8 mouse cellular contexts compared by ENCODE assay signal in genomic region chr7:73541079-73541390, GRCm38 (mm10). TPM values are rescaled to one million over a fixed set of nuclear protein-coding genes. Genes with fewer than 3 reads are reported as not detected.
DNase-seq lines count a peak whose midpoint lies in the region; ATAC-seq and TF ChIP-seq lines count a peak whose summit lies in the region.

No protein-coding gene starts in this region.

- H3K27me3 ChIP-seq in testis, adult 2 months (ENCODE audit: control insufficient read depth, insufficient read depth, low read length), result no peaks in the 10 kb centered on the region
- no peaks in the 10 kb centered on the region for H3K27me3 ChIP-seq in liver, embryonic 11.5 days (replicated peaks; ENCODE audit: control insufficient read depth, insufficient read depth, low read length)
- H3K27me3 ChIP-seq in stomach, postnatal 0 days (ENCODE audit: control insufficient read depth, insufficient read depth, low read length), result no peaks in the 10 kb centered on the region

- peak overlapping the region; percentile 99 for H3K27ac ChIP-seq in gastrocnemius, adult 2 months
- H3K27ac ChIP-seq in testis, adult 2 months (ENCODE audit: control insufficient read depth, insufficient read depth, low read depth, low read length), result peak overlapping the region; percentile 97
- peak overlapping the region; percentile 100 for H3K27ac ChIP-seq in liver, embryonic 11.5 days (ENCODE audit: low read depth, low read length)
- H3K27ac ChIP-seq in stomach, postnatal 0 days (replicated peaks), result peak overlapping the region; percentile 99

- no peak for TF ChIP-seq POLR2A in testis, adult 2 months (IDR thresholded peaks at IDR 0.05; ENCODE audit: control insufficient read depth, low read depth, low read length)

- ATAC-seq in liver, embryonic 11.5 days (replicated peaks; ENCODE audit: low FRiP score), result no peak
- no peak for ATAC-seq in stomach, postnatal 0 days (ENCODE audit: low FRiP score, low TSS enrichment)

- H3K9ac ChIP-seq in liver, embryonic 11.5 days (ENCODE audit: low read depth, low read length), result peak overlapping the region; percentile 100
- H3K9ac ChIP-seq in stomach, postnatal 0 days (ENCODE audit: low read length), result peak overlapping the region; percentile 90

- peak overlapping the region; percentile 64 for H3K4me2 ChIP-seq in liver, embryonic 11.5 days
- peak overlapping the region; percentile 45 for H3K4me2 ChIP-seq in stomach, postnatal 0 days (replicated peaks; ENCODE audit: low read depth)

- intact Hi-C loops in gastrocnemius, adult 2 months (cut with DNase I), result loop anchor here (1.0 kb wide), 1 partner anchor 16 kb away; no protein-coding TSS in a partner anchor

- H3K36me3 ChIP-seq in testis, adult 2 months (ENCODE audit: control insufficient read depth, insufficient read depth, low read length), result no peaks in the 10 kb centered on the region
- peaks cover 3% of the 10 kb centered on the region; the same call in 1 of the 2 replicates for H3K36me3 ChIP-seq in liver, embryonic 11.5 days (ENCODE audit: control insufficient read depth, insufficient read depth, low read length)
- no peaks in the 10 kb centered on the region for H3K36me3 ChIP-seq in stomach, postnatal 0 days (ENCODE audit: control insufficient read depth, insufficient read depth, low read length)

- no peak for DNase-seq in gastrocnemius, adult 2 months
- DNase-seq in gastrocnemius, postnatal 10 days, result no peak
- no peak for DNase-seq in testis, postnatal 10 days (ENCODE audit: low spot score)
- no peak for DNase-seq in liver, embryonic 11.5 days (ENCODE audit: low spot score)
- no peak for DNase-seq in stomach, postnatal 0 days (ENCODE audit: low spot score)
- no peak for DNase-seq in gastrocnemius, postnatal 4 days (ENCODE audit: low spot score in 2 of 2)
- DNase-seq in embryo, embryonic 11 days, result no peak

- no peak for TF ChIP-seq EP300 in stomach, postnatal 0 days (optimal IDR thresholded peaks at IDR 0.05)

- peaks cover 4% of the 10 kb centered on the region; the same call in 1 of the 2 replicates for H3K4me1 ChIP-seq in testis, adult 2 months (ENCODE audit: control insufficient read depth, insufficient read depth, low read length)
- peaks cover 7% of the 10 kb centered on the region for H3K4me1 ChIP-seq in liver, embryonic 11.5 days (replicated peaks; ENCODE audit: control insufficient read depth, insufficient read depth, low read length)
- H3K4me1 ChIP-seq in stomach, postnatal 0 days (replicated peaks; ENCODE audit: control insufficient read depth, insufficient read depth), result no peaks in the 10 kb centered on the region

- peak overlapping the region; percentile 75 for H3K4me3 ChIP-seq in gastrocnemius, adult 2 months
- peak overlapping the region; percentile 87; the same call in 1 of the 2 replicates for H3K4me3 ChIP-seq in testis, adult 2 months (ENCODE audit: control insufficient read depth, low read depth, low read length)
- peak overlapping the region; percentile 84 for H3K4me3 ChIP-seq in liver, embryonic 11.5 days (ENCODE audit: low read depth, low read length)
- H3K4me3 ChIP-seq in stomach, postnatal 0 days (ENCODE audit: low read depth, low read length), result peak overlapping the region; percentile 63

- TF ChIP-seq CTCF in gastrocnemius, adult 2 months (IDR thresholded peaks at IDR 0.05), result no peak
- TF ChIP-seq CTCF in testis, adult 2 months (IDR thresholded peaks at IDR 0.05; ENCODE audit: control insufficient read depth, insufficient read depth, insufficient replicate concordance, low read depth, low read length), result no peak
- no peak for TF ChIP-seq CTCF in stomach, postnatal 0 days (IDR thresholded peaks at IDR 0.05; ENCODE audit: low read depth)

- H3K9me3 ChIP-seq in liver, embryonic 11.5 days (ENCODE audit: control insufficient read depth, low read length), result no peaks in the 10 kb centered on the region
- H3K9me3 ChIP-seq in stomach, postnatal 0 days (ENCODE audit: control insufficient read depth, low read length), result no peaks in the 10 kb centered on the region

- under 1% methylated on average over 4 of the region's 4 CpGs for WGBS in liver, embryonic 11.5 days
- under 1% methylated on average over 4 of the region's 4 CpGs for WGBS in stomach, postnatal 0 days

RNA-seq across cellular contexts. Expression of gene Chd2, which starts 0.6 kb away (rescaled TPM):
- 10 to 100 TPM; 40.7 to 48.4 TPM for total RNA-seq in gastrocnemius, adult 2 months (2021)
- total RNA-seq in gastrocnemius, postnatal 10 days (2021), result 10 to 100 TPM; 42.9 to 57.0 TPM
- 17.7 and 20.6 TPM in 2 replicates for polyA plus RNA-seq in testis, adult 2 months (2012; rRNA removed)
- polyA plus RNA-seq in liver, embryonic 11.5 days (2014; fragmentation: Nextera tagmentation; extraction: Ambion mirVana), result 30.9 and 34.5 TPM in 2 replicates
- 15.9 and 18.0 TPM in 2 replicates for polyA plus RNA-seq in stomach, postnatal 0 days (2015; fragmentation: Nextera tagmentation; extraction: Ambion mirVana)
- total RNA-seq in gastrocnemius, postnatal 4 days (2021), result 10 to 100 TPM; 54.1 to 72.1 TPM
